Mouse (Mus musculus) neural tube, embryonic 11.5 days (tissue): ENCODE data around the gene Vdac2. TPM values are rescaled to one million over a fixed set of nuclear protein-coding genes. Genes with fewer than 3 reads are reported as not detected.

Experiments
- ATAC-seq: fragments of 200-750 bp; cut with Nextera tagmentation; 2 replicates; pipeline ENCODE4 v1.8.0; 2017; ENCODE audit warnings: moderate number of reproducible peaks, mild to moderate bottlenecking, moderate TSS enrichment, moderate library complexity; ENCODE audit not compliant: insufficient read depth, low FRiP score, low TSS enrichment
- DNase-seq: peaks from one replicate; pipeline ENCODE4 v3.0.0-alpha.2; 2015; ENCODE audit warnings: low spot score
- H3K27ac ChIP-seq: fragments of 300-500 bp; sonication (generic); 2 replicates; pipeline ENCODE4 v1.5.1; 2014; ENCODE audit warnings: low read depth, mild to moderate bottlenecking, low read length
- H3K27me3 ChIP-seq: fragments of 300-500 bp; sonication (generic); 2 replicates; pipeline ENCODE4 v1.6.1; 2014; ENCODE audit warnings: mild to moderate bottlenecking, low read length, mixed read lengths; ENCODE audit not compliant: control insufficient read depth, insufficient read depth
- H3K36me3 ChIP-seq: fragments of 300-500 bp; sonication (generic); 2 replicates; pipeline ENCODE4 v1.6.1; 2014; ENCODE audit warnings: mild to moderate bottlenecking, low read length, moderate library complexity, mixed read lengths; ENCODE audit not compliant: control insufficient read depth, insufficient read depth
- H3K4me1 ChIP-seq: fragments of 300-500 bp; sonication (generic); 2 replicates; pipeline ENCODE4 v1.6.1; 2014; ENCODE audit warnings: low read length, mixed read lengths; ENCODE audit not compliant: control insufficient read depth, insufficient read depth
- H3K4me2 ChIP-seq: fragments of 300-500 bp; sonication (generic); 2 replicates; pipeline ENCODE4 v1.6.1; 2014; ENCODE audit warnings: low read depth, mild to moderate bottlenecking, moderate library complexity
- H3K4me3 ChIP-seq: fragments of 300-500 bp; sonication (generic); 2 replicates; pipeline ENCODE4 v1.5.1; 2014; ENCODE audit warnings: low read depth, low read length
- H3K9ac ChIP-seq: fragments of 300-500 bp; sonication (generic); 2 replicates; pipeline ENCODE4 v1.6.1; 2014; ENCODE audit warnings: mild to moderate bottlenecking, low read length
- H3K9me3 ChIP-seq: fragments of 300-500 bp; sonication (generic); 2 replicates; pipeline ENCODE4 v1.6.1; 2016; ENCODE audit warnings: low read length; ENCODE audit not compliant: control insufficient read depth
- WGBS: fragments of 180-500 bp; shearing (Covaris S2); extraction: QIAGEN DNeasy Blood & Tissue Kit; methylation state at CpG from one replicate; pipeline ENCODE4 v1.1.7; 2014; 5-methylcytosine and 5-hydroxymethylcytosine counted together
- polyA plus RNA-seq: library from polyadenylated mRNA; unstranded; fragments of >200 nt; fragmentation: Nextera tagmentation; extraction: Ambion mirVana; gene quantifications from 2 replicates; pipeline ENCODE4 v1.2.1, GENCODE M21; 2014

Vdac2 gene
- polyA plus RNA-seq, result 297 and 310 TPM in 2 replicates

DNA sequence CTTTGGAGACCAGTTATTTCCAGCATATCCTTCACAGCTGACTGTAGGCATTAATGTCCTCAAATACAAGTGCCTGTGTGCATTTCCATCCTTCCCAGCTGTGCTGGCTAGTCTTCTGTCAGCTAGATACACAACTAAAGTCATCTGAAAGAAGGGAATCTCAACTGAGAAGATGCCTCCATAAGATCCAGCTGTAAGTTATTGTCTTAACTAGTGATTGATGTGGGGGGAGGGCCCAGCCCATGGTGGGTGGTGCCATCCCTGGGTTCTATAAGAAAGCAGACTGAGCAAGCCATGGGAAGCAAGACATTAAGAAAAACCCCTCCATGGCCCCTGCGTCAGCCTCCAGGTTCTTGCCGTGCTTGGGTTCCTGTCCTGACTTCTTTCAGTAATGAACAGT, at the start of gene Vdac2:
Vdac2 (plus strand) TSS at position 301 of the 400 bp plus-strand sequence.
- DNase-seq, result no peak
- no peak within 1 kb of the TSS for H3K27ac ChIP-seq
- no peaks in the 10 kb centered on the region for H3K36me3 ChIP-seq
- H3K9me3 ChIP-seq, result no peaks in the 10 kb centered on the region
- no peaks in the 10 kb centered on the region for H3K27me3 ChIP-seq
- no peaks in the 10 kb centered on the region for H3K4me1 ChIP-seq
- H3K4me3 ChIP-seq, result no peak within 1 kb of the TSS
- H3K9ac ChIP-seq, result no peak within 1 kb of the TSS
- 88% methylated on average over 2 of the region's 2 CpGs for WGBS
- ATAC-seq, result no peak
- H3K4me2 ChIP-seq, result no peak within 1 kb of the TSS

DNA sequence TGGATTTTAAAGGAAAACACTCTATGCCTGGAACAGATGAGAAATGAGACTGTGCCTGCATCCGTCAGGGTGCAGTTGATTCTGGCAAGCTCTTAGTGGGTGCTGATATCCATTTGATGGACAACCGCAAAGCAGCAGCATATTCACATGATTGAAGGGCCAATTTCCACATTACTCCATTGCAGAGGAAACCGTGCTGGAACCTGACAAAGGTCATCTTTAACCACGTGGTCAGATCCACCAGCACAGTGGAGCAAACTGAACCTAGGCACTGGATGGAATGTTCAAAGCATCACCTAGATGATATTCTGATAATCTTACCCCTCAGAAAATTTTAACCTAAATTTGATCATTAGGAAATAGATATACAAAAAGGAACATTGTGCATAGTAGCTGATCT, 48.8 kb upstream of the Vdac2 start:
- H3K27ac ChIP-seq, result no peak overlapping the region
- no peak for ATAC-seq
- H3K9me3 ChIP-seq, result no peaks in the 10 kb centered on the region
- H3K4me2 ChIP-seq, result no peak overlapping the region
- no peaks in the 10 kb centered on the region for H3K4me1 ChIP-seq
- H3K9ac ChIP-seq, result no peak overlapping the region
- WGBS, result 94% methylated on average over 4 of the region's 4 CpGs
- peaks cover 2% of the 10 kb centered on the region; the same call in 1 of the 2 replicates for H3K36me3 ChIP-seq
- H3K27me3 ChIP-seq, result no peaks in the 10 kb centered on the region
- DNase-seq, result no peak
- H3K4me3 ChIP-seq, result no peak overlapping the region

DNA sequence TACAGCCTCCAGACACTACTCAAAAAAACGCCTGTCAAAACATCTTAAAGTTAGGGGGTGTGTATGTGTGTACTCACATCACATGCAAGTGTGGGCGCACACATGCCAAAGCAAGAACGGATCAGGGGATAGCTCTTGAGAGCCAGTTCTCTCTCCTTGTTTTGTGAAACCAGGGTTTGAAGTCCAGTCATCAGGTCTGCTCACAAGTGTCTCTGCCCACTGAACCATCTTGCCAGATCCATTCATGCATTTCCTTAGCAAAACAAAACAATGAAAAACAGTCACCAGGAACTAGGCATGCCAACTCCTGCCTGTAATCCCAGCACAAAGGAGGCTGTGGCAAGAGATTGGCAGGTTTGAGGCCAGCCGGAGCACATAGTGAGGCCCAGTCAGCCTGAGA, 38.5 kb upstream of the Vdac2 start:
- WGBS, result 95% methylated on average over 4 of the region's 4 CpGs
- Histone ChIP-seq H3K4me2 (no peak overlapping the region), H3K27me3 (no peaks in the 10 kb centered on the region), H3K9me3 (no peaks in the 10 kb centered on the region), H3K36me3 (no peaks in the 10 kb centered on the region), H3K4me3 (no peak overlapping the region), H3K4me1 (no peaks in the 10 kb centered on the region), H3K9ac (no peak overlapping the region), H3K27ac (no peak overlapping the region)
- no peak for DNase-seq
- no peak for ATAC-seq

DNA sequence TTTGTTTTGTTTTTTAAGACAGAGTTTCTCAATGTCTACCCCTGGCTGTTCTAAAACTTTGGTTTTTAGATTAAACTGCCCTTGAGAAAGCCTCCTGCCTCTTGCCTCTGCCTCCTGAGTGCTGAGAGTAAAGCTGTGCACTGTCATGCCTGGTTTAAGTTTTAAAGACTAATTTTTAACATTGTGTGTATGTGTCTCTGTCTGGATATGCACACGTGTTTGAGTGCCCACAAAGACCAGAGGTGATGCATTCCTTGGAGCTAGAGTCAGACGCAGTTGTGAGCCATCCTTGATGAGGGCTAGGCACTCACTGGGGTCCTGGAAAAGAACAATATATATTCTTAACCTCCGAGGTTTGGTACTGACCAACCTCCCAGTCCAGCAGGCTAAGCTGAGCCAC, 37.7 kb upstream of the Vdac2 start:
- Histone ChIP-seq H3K9me3 (no peaks in the 10 kb centered on the region), H3K36me3 (no peaks in the 10 kb centered on the region), H3K9ac (no peak overlapping the region), H3K4me2 (no peak overlapping the region), H3K4me1 (no peaks in the 10 kb centered on the region), H3K4me3 (no peak overlapping the region), H3K27me3 (no peaks in the 10 kb centered on the region), H3K27ac (no peak overlapping the region)
- DNase-seq (no peak), ATAC-seq (no peak)
- WGBS, result 89% methylated on average over 3 of the region's 3 CpGs

DNA sequence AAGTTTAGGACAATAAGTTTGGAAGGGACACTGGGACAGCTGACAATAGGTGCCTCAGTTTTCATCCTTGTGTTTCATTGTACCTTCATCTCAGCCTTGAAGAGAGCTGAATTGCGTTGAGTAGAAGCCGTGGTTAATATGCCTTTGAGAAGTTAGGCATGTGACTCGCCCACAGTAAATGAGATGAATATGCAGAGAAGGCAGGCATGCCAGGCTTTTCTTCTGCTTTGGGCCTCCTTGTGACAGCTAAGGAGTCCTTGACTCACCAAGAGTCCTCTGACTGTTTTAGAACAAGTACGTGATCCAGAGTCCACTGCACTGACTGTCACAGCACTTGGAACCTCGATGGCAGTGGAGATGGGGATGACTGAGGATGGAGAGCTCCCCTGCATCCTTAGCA, 36.9 kb upstream of the Vdac2 start:
- Histone ChIP-seq H3K9me3 (no peaks in the 10 kb centered on the region), H3K36me3 (no peaks in the 10 kb centered on the region), H3K27ac (no peak overlapping the region), H3K4me2 (no peak overlapping the region), H3K4me1 (no peaks in the 10 kb centered on the region), H3K4me3 (no peak overlapping the region), H3K9ac (no peak overlapping the region), H3K27me3 (no peaks in the 10 kb centered on the region)
- DNase-seq (no peak), ATAC-seq (no peak)
- 93% methylated on average over 5 of the region's 5 CpGs for WGBS

DNA sequence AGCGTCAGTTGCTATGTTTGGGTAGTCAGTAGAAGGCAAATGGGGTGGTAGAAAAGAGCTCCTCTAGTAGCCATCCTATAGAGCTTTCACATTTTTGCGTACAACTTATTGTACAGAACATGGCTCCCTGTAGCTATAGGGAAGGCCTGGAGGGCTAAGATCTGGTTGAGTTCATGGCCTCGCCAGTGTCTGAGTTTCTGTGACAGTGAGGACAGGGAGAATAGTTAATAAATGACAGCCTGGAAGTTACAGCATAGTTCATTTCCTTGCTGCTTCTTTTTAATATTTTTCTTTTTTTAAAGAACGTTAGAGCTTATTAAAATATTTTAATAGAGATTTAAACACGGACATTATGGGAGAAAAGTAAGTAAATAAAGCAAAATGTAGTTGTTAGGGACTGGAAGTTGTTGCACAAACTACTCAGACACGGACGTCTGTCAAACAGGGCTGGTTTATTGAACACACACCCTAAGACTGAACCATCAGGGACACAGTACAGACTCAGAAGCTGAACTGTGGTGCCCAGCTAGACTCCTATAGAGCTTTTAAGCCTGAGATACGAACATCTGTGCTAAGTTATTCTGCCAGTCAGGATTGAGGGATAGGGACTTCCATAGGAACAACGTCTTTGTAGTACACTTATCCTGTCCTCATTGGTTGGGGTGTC, 34.3 kb upstream of the Vdac2 start:
- 91% methylated on average over 9 of the region's 9 CpGs for WGBS
- H3K36me3 ChIP-seq, result peaks cover 3% of the 10 kb centered on the region; the same call in 1 of the 2 replicates
- no peak overlapping the region for H3K27ac ChIP-seq
- no peak overlapping the region for H3K4me3 ChIP-seq
- H3K9me3 ChIP-seq, result no peaks in the 10 kb centered on the region
- DNase-seq (no peak), ATAC-seq (no peak)
- no peak overlapping the region for H3K9ac ChIP-seq
- no peak overlapping the region for H3K4me2 ChIP-seq
- no peaks in the 10 kb centered on the region for H3K27me3 ChIP-seq
- no peaks in the 10 kb centered on the region for H3K4me1 ChIP-seq

DNA sequence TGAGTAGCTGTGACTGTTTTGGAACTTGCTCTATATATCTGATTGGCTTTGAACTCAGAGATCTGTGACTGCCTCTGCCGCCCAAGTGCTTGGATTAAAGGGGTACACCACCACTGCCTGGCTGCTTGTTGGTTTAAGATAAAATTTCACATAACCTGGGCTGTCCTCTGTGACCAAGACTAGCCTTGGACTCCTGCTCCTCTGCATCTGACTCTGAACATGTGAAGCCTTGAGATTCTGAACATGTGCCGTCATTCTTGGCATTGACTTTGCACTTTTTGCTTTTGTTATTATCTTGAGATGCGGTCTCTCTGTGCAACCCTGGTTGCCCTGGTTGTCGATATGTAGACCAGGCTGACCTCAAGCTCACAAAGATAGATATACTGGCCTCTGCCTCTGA, 33.3 kb upstream of the Vdac2 start:
- DNase-seq, result no peak
- Histone ChIP-seq H3K36me3 (peaks cover 3% of the 10 kb centered on the region; the same call in 1 of the 2 replicates), H3K27me3 (no peaks in the 10 kb centered on the region), H3K4me3 (no peak overlapping the region), H3K9ac (no peak overlapping the region), H3K4me1 (no peaks in the 10 kb centered on the region), H3K4me2 (no peak overlapping the region), H3K27ac (no peak overlapping the region), H3K9me3 (no peaks in the 10 kb centered on the region)
- ATAC-seq, result no peak
- 93% methylated on average over 4 of the region's 4 CpGs for WGBS

DNA sequence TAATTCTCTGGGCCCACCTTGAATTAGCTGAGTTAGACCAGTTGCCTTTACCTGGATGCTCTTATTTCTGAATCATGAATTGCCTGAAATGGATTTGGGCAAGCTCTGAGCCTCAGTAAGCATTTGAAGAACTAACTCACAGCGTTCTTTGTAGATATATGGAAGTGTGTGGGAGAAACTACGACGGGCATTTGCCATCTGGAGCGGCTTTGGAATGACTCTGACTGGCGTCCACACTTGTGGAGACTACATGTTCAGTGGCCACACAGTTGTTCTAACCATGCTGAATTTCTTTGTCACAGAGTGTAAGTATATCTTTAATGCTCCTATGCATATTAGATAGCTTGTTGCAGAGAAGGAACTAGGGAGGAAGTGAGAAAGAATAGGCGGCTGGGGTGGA, 32.8 kb upstream of the Vdac2 start:
- no peaks in the 10 kb centered on the region for H3K9me3 ChIP-seq
- H3K9ac ChIP-seq, result no peak overlapping the region
- 92% methylated on average over 6 of the region's 6 CpGs for WGBS
- DNase-seq, result no peak
- no peak for ATAC-seq
- H3K4me3 ChIP-seq, result no peak overlapping the region
- no peaks in the 10 kb centered on the region for H3K27me3 ChIP-seq
- H3K4me1 ChIP-seq, result no peaks in the 10 kb centered on the region
- H3K4me2 ChIP-seq, result no peak overlapping the region
- H3K36me3 ChIP-seq, result peaks cover 3% of the 10 kb centered on the region; the same call in 1 of the 2 replicates
- H3K27ac ChIP-seq, result no peak overlapping the region

DNA sequence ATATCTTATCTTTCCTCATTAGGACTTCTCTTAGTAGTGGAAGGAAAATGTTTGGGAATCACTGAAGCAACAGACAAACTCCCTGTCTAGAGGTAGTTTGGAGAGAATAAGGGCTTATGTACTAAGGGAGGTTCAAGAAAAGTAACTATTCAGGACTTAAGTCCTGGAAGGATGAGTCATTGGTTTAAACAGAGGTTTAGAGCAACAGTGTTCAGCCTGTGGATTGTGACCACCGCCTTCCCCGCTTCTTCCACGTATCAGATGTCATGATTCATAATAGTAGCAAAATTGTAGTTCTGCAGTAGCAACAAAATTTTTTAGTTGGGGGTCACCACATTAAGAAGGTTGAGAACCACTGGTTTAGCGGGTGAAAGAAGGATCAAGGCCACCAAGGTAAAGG, 24.4 kb upstream of the Vdac2 start:
- H3K27ac ChIP-seq, result no peak overlapping the region
- WGBS, result 96% methylated on average over 4 of the region's 4 CpGs
- no peaks in the 10 kb centered on the region for H3K4me1 ChIP-seq
- no peak overlapping the region for H3K9ac ChIP-seq
- no peak overlapping the region for H3K4me3 ChIP-seq
- H3K9me3 ChIP-seq, result no peaks in the 10 kb centered on the region
- no peaks in the 10 kb centered on the region for H3K27me3 ChIP-seq
- DNase-seq, result no peak
- no peaks in the 10 kb centered on the region for H3K36me3 ChIP-seq
- ATAC-seq, result no peak
- H3K4me2 ChIP-seq, result no peak overlapping the region
